Mouse (Mus musculus) CH12.LX (cell line): ENCODE measurements around the gene Gm7942.
"Not testable (repeated sequence)": the region's sequence is repeated elsewhere in the genome, so short reads cannot be mapped to it uniquely, and the experiment has no call there.

Experiments used
- BHLHE40 ChIP-seq: IDR thresholded peaks from 2 replicates; pipeline ENCODE4 v1.6.1; 2011; ENCODE audit warnings: mild to moderate bottlenecking, low read depth, low read length, improper control_type of control experiment
- CHD2 ChIP-seq: IDR thresholded peaks from 2 replicates; pipeline ENCODE4 v1.6.1; 2011; ENCODE audit warnings: low read length, improper control_type of control experiment
- CTCF ChIP-seq, 2 experiments: IDR thresholded peaks in 1 of 2; conservative IDR thresholded peaks in 1 of 2; 2 replicates each; pipeline ENCODE4 v1.5.1; 2011 to 2012; ENCODE audit warnings: low read depth in 2 of 2, low read length in 2 of 2, improper control_type of control experiment in 1 of 2, inconsistent platforms in 1 of 2, mild to moderate bottlenecking in 1 of 2, moderate library complexity in 1 of 2
- MAZ ChIP-seq: IDR thresholded peaks from 2 replicates; pipeline ENCODE4 v1.6.1; 2012; ENCODE audit warnings: low read depth, mild to moderate bottlenecking, inconsistent platforms, low read length, improper control_type of control experiment, moderate library complexity
- MEF2A ChIP-seq: IDR thresholded peaks from 2 replicates; pipeline ENCODE4 v1.6.1; 2014; ENCODE audit warnings: low read depth, mild to moderate bottlenecking, inconsistent platforms, low read length, improper control_type of control experiment, borderline replicate concordance
- POLR2A ChIP-seq: IDR thresholded peaks from 2 replicates; pipeline ENCODE4 v1.6.1; 2011; ENCODE audit warnings: low read depth, mild to moderate bottlenecking, improper control_type of control experiment, low read length
- RCOR1 ChIP-seq: conservative IDR thresholded peaks from 2 replicates; pipeline ENCODE4 v1.6.1; 2012; ENCODE audit warnings: low read depth, mild to moderate bottlenecking, inconsistent platforms, low read length, improper control_type of control experiment
- TBP ChIP-seq: conservative IDR thresholded peaks from 2 replicates; pipeline ENCODE4 v1.6.1; 2011; ENCODE audit warnings: low read depth, low read length, improper control_type of control experiment
- TCF12 ChIP-seq: IDR thresholded peaks from 2 replicates; pipeline ENCODE4 v1.6.1; 2014; ENCODE audit warnings: low read depth, mild to moderate bottlenecking, inconsistent platforms, low read length, improper control_type of control experiment
- USF1 ChIP-seq: IDR thresholded peaks from 2 replicates; pipeline ENCODE4 v1.6.1; 2014; ENCODE audit warnings: low read depth, mild to moderate bottlenecking, inconsistent platforms, low read length, improper control_type of control experiment
- ZKSCAN1 ChIP-seq: IDR thresholded peaks from 2 replicates; pipeline ENCODE4 v1.6.1; 2012; ENCODE audit warnings: low read depth, inconsistent platforms, low read length, improper control_type of control experiment, borderline replicate concordance

DNA sequence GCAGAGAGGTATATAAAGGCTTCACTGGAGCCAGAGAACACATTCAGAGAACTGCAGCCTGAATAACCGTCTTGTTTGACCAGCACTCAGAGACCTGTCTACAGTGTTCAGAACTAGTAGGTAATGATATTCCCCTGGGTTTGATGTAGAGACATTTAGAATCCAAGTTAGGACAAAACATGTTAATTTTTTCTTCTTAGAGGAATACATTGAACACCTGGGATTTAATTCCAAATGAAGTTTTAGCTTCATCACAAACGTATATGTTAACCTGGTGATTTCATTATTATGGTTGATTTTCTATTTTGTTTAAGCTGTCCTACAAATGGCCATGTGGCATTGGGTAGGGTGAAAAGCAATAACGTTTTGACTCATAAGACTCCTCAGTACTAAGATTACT, at the start of gene Gm7942:
- not testable (repeated sequence) for TF ChIP-seq USF1; MAZ; CTCF (conservative IDR thresholded peaks at IDR 0.05 in 1 of 2, IDR thresholded peaks at IDR 0.05 in 1 of 2; ENCODE audit: low read depth in 2 of 2, low read length in 2 of 2); TBP; RCOR1; TCF12; CHD2; POLR2A; MEF2A; BHLHE40; ZKSCAN1
